Mouse (Mus musculus) neural tube, embryonic 14.5 days (tissue): ENCODE data around the gene Ly6g6e. TPM values are rescaled to one million over a fixed set of nuclear protein-coding genes. Genes with fewer than 3 reads are reported as not detected.
"Not testable (repeated sequence)": the region's sequence is repeated elsewhere in the genome, so short reads cannot be mapped to it uniquely, and the experiment has no call there.

Experiments
- ATAC-seq: fragments of 200-750 bp; cut with Nextera tagmentation; 2 replicates; pipeline ENCODE4 v1.8.0; 2017; ENCODE audit warnings: low read depth, mild to moderate bottlenecking, moderate TSS enrichment, moderate library complexity
- H3K27ac ChIP-seq: fragments of 300-500 bp; sonication (generic); 2 replicates; pipeline ENCODE4 v1.5.1; 2014; ENCODE audit warnings: low read depth, mild to moderate bottlenecking, control low read depth, low read length, moderate library complexity, mixed read lengths
- H3K27me3 ChIP-seq: fragments of 300-500 bp; sonication (generic); 2 replicates; pipeline ENCODE4 v1.6.1; 2014; ENCODE audit warnings: low read length; ENCODE audit not compliant: control insufficient read depth, insufficient read depth
- H3K36me3 ChIP-seq: fragments of 300-500 bp; sonication (generic); 2 replicates; pipeline ENCODE4 v1.6.1; 2014; ENCODE audit warnings: low read length, mixed read lengths; ENCODE audit not compliant: control insufficient read depth, insufficient read depth
- H3K4me1 ChIP-seq: fragments of 300-500 bp; sonication (generic); 2 replicates; pipeline ENCODE4 v1.6.1; 2014; ENCODE audit warnings: low read length; ENCODE audit not compliant: control insufficient read depth, insufficient read depth
- H3K4me2 ChIP-seq: fragments of 300-500 bp; sonication (generic); 2 replicates; pipeline ENCODE4 v1.6.1; 2014; ENCODE audit warnings: mild to moderate bottlenecking, low read depth, low read length, control low read depth
- H3K4me3 ChIP-seq: fragments of 300-500 bp; sonication (generic); 2 replicates; pipeline ENCODE4 v1.5.1; 2014; ENCODE audit warnings: low read depth, low read length, control low read depth, mixed read lengths
- H3K9ac ChIP-seq: fragments of 300-500 bp; sonication (generic); replicated peaks from 2 replicates; pipeline ENCODE4 v1.6.1; 2014; ENCODE audit warnings: low read depth, mild to moderate bottlenecking, control low read depth, low read length, mixed read lengths
- H3K9me3 ChIP-seq: fragments of 300-500 bp; sonication (generic); 2 replicates; pipeline ENCODE4 v1.6.1; 2016; ENCODE audit warnings: low read length; ENCODE audit not compliant: control insufficient read depth
- WGBS: fragments of 180-500 bp; shearing (Covaris S2); extraction: QIAGEN DNeasy Blood & Tissue Kit; methylation state at CpG from one replicate; pipeline ENCODE4 v1.1.7; 2014; 5-methylcytosine and 5-hydroxymethylcytosine counted together
- polyA plus RNA-seq: library from polyadenylated mRNA; unstranded; fragments of >200 nt; fragmentation: Nextera tagmentation; extraction: Ambion mirVana; gene quantifications from 2 replicates; pipeline ENCODE4 v1.2.1, GENCODE M21; 2014

Gene Ly6g6e
- polyA plus RNA-seq, 1 experiment from 2014 or later, result 0.66 TPM

GRCm38 (mm10) chr17:35120745-35121142, 44.0 kb downstream of the Ly6g6e start:
- peak overlapping the region; percentile 23; the same call in 1 of the 2 replicates for H3K27ac ChIP-seq
- no peak; the same call in none of the 2 replicates for ATAC-seq
- WGBS, result under 1% methylated on average over 33 of the region's 33 CpGs
- H3K27me3 ChIP-seq, result no peaks in the 10 kb centered on the region
- H3K9me3 ChIP-seq, result no peaks in the 10 kb centered on the region
- peaks cover 10% of the 10 kb centered on the region for H3K4me1 ChIP-seq
- peak overlapping the region; percentile 86 for H3K4me3 ChIP-seq
- peak overlapping the region; percentile 96 for H3K4me2 ChIP-seq
- H3K36me3 ChIP-seq, result peaks cover 27% of the 10 kb centered on the region
- peak overlapping the region; percentile 86 for H3K9ac ChIP-seq

- ATAC-seq, result peak; percentile 92
- peak within 1 kb of the TSS; percentile 86 for H3K9ac ChIP-seq
- H3K4me3 ChIP-seq, result peak within 1 kb of the TSS; percentile 86
- H3K9me3 ChIP-seq, result no peaks in the 10 kb centered on the region
- peak within 1 kb of the TSS; percentile 85 for H3K27ac ChIP-seq
- H3K36me3 ChIP-seq, result peaks cover 22% of the 10 kb centered on the region
- H3K4me1 ChIP-seq, result peaks cover 10% of the 10 kb centered on the region
- no peaks in the 10 kb centered on the region for H3K27me3 ChIP-seq
- under 1% methylated on average over 50 of the region's 50 CpGs for WGBS
- peak within 1 kb of the TSS; percentile 96 for H3K4me2 ChIP-seq
These were observed 44.6 kb downstream of the Ly6g6e start, which contains the start of gene Gpank1 for GRCm38 (mm10) chr17:35121143-35121799. Gpank1 (plus strand) TSS chr17:35121455.

- Histone ChIP-seq H3K27me3 (no peaks in the 10 kb centered on the region), H3K27ac (peak within 1 kb of the TSS; percentile 85), H3K36me3 (peaks cover 20% of the 10 kb centered on the region), H3K9ac (peak within 1 kb of the TSS; percentile 86), H3K4me1 (peaks cover 13% of the 10 kb centered on the region), H3K4me3 (peak within 1 kb of the TSS; percentile 86), H3K9me3 (no peaks in the 10 kb centered on the region), H3K4me2 (peak within 1 kb of the TSS; percentile 96)
- WGBS, result under 1% methylated on average over 19 of the region's 19 CpGs
- ATAC-seq, result peak; percentile 50
These were observed 45.2 kb downstream of the Ly6g6e start, which contains the start of gene Csnk2b for GRCm38 (mm10) chr17:35121871-35122303. Csnk2b (minus strand) TSS chr17:35122053.

- not testable (repeated sequence) for ATAC-seq, H3K27ac ChIP-seq, H3K4me2 ChIP-seq, H3K9ac ChIP-seq, H3K9me3 ChIP-seq, H3K27me3 ChIP-seq, H3K4me3 ChIP-seq
- Histone ChIP-seq H3K36me3 (peaks cover 10% of the 10 kb centered on the region), H3K4me1 (peaks cover 22% of the 10 kb centered on the region)
- 93% methylated on average over 9 of the region's 9 CpGs for WGBS
These were observed 46.6 kb downstream of the Ly6g6e start for GRCm38 (mm10) chr17:35123287-35123686.

GRCm38 (mm10) chr17:35124261-35124896, 47.7 kb downstream of the Ly6g6e start:
- H3K4me3 ChIP-seq, H3K4me2 ChIP-seq, H3K9me3 ChIP-seq, ATAC-seq, H3K36me3 ChIP-seq, H3K9ac ChIP-seq, H3K27me3 ChIP-seq, H3K27ac ChIP-seq: not testable (repeated sequence)
- H3K4me1 ChIP-seq, result peaks cover 22% of the 10 kb centered on the region
- WGBS, result 91% methylated on average over 12 of the region's 12 CpGs

- Histone ChIP-seq H3K4me3 (no peak overlapping the region), H3K9me3 (no peaks in the 10 kb centered on the region), H3K9ac (no peak overlapping the region), H3K36me3 (peaks cover 5% of the 10 kb centered on the region), H3K27ac (no peak overlapping the region), H3K4me2 (no peak overlapping the region), H3K4me1 (peaks cover 20% of the 10 kb centered on the region), H3K27me3 (no peaks in the 10 kb centered on the region)
- WGBS, result 91% methylated on average over 1 of the region's 1 CpGs
- no peak for ATAC-seq
These were observed 48.4 kb downstream of the Ly6g6e start for GRCm38 (mm10) chr17:35125081-35125480.

GRCm38 (mm10) chr17:35125578-35125977, 48.9 kb downstream of the Ly6g6e start:
- no peak for ATAC-seq
- H3K27ac ChIP-seq, result no peak overlapping the region

GRCm38 (mm10) chr17:35126206-35126611, 49.5 kb downstream of the Ly6g6e start, which contains the start of gene D17H6S53E:
D17H6S53E (plus strand) TSS chr17:35126373.
- peaks cover 15% of the 10 kb centered on the region for H3K4me1 ChIP-seq
- peaks cover 5% of the 10 kb centered on the region for H3K36me3 ChIP-seq
- peak within 1 kb of the TSS; percentile 51 for H3K4me2 ChIP-seq
- peak within 1 kb of the TSS; percentile 63 for H3K4me3 ChIP-seq
- WGBS, result under 1% methylated on average over 36 of the region's 36 CpGs
- peak within 1 kb of the TSS; percentile 78 for H3K9ac ChIP-seq
- peak within 1 kb of the TSS; percentile 77; the same call in 1 of the 2 replicates for H3K27ac ChIP-seq
- H3K9me3 ChIP-seq, result no peaks in the 10 kb centered on the region
- no peaks in the 10 kb centered on the region for H3K27me3 ChIP-seq
- ATAC-seq, result peak; percentile 29; the same call in 1 of the 2 replicates

More at GRCm38 (mm10) chr17:35125578-35125977, 48.9 kb downstream of the Ly6g6e start:
- Histone ChIP-seq H3K4me3 (peak overlapping the region; percentile 63), H3K36me3 (peaks cover 5% of the 10 kb centered on the region), H3K9ac (peak overlapping the region; percentile 78), H3K27me3 (no peaks in the 10 kb centered on the region), H3K9me3 (no peaks in the 10 kb centered on the region), H3K4me1 (peaks cover 15% of the 10 kb centered on the region), H3K4me2 (peak overlapping the region; percentile 51)
- WGBS, result 42% methylated on average over 6 of the region's 6 CpGs

GRCm38 (mm10) chr17:35127017-35127416, 50.3 kb downstream of the Ly6g6e start:
- no peaks in the 10 kb centered on the region for H3K27me3 ChIP-seq
- H3K9me3 ChIP-seq, result no peaks in the 10 kb centered on the region
- no peak overlapping the region for H3K27ac ChIP-seq
- no peak overlapping the region; the same call in 1 of the 2 replicates for H3K9ac ChIP-seq
- 75% methylated on average over 13 of the region's 13 CpGs for WGBS
- peak overlapping the region; percentile 51 for H3K4me2 ChIP-seq
- H3K4me3 ChIP-seq, result peak overlapping the region; percentile 63
- no peak for ATAC-seq
- H3K4me1 ChIP-seq, result peaks cover 15% of the 10 kb centered on the region
- peaks cover 5% of the 10 kb centered on the region for H3K36me3 ChIP-seq
